ENCODE assay signal across 8 mouse cellular contexts in the genomic region with DNA sequence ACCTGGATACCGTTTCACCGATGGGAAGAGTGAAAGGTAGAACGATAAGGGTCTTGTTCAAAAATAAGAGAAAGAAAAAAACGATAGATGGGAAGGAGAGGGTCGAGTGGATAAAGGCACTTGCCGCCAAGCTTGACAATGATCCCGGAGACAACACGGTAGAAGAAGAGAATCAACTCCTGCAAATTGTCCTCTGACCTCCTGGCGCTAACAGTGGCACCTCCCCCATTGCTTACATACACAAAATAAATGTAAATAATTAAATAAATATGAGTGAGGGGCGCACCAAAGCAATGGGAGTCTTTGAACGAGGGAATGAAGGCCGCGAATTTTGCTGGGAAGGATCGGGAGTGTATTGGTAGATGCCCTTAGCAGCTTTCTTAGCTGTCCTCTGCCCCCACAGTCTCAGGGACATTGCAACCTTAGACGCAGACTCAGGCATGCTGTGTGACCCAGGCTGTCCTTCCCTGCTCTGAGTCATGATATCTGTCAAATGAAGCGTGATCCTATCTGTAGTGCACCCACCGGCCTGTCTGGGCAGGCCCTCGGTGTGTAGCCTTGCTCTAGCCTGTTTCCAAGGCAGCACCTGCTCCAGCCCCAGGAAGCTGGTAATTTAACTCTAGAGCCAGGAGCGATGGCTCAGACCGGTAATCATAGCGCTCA. TPM values are rescaled to one million over a fixed set of nuclear protein-coding genes. Genes with fewer than 3 reads are reported as not detected.
DNase-seq lines count a peak whose midpoint lies in the region; ATAC-seq and TF ChIP-seq lines count a peak whose summit lies in the region.

No protein-coding gene starts in this region.

- no peaks in the 10 kb centered on the region for H3K9me3 ChIP-seq in intestine, embryonic 16.5 days (ENCODE audit: control insufficient read depth, low read length)

- DNase-seq in left cerebral cortex, adult 2 months (ENCODE audit: extremely low spot score in 1 of 2, low spot score in 2 of 2), result no peak
- no peak for DNase-seq in left cerebral cortex, adult 11 months (ENCODE audit: low spot score)
- no peak for DNase-seq in Patski (ENCODE audit: low read depth, low spot score)
- DNase-seq in cerebellum, postnatal 36 days, result peak; percentile 65 to 70

- POLR2A ChIA-PET in Patski (lab: Charles Lee), result interaction anchor here (0.6 to 1.4 kb wide), 4 partner anchors 9 to 961 kb away, joined by 3 to 5 read pairs (median 3); no protein-coding TSS in a partner anchor

- H3K4me3 ChIP-seq in left cerebral cortex, adult 2 months, result peak overlapping the region; percentile 78
- H3K4me3 ChIP-seq in intestine, embryonic 16.5 days (ENCODE audit: low read length), result peak overlapping the region; percentile 73
- H3K4me3 ChIP-seq in olfactory bulb, adult 2 months (ENCODE audit: insufficient read depth, low read depth, low read length), result peak overlapping the region; percentile 52

- TF ChIP-seq CTCF in left cerebral cortex, adult 2 months (IDR thresholded peaks at IDR 0.05), result no peak
- TF ChIP-seq CTCF in Patski (IDR thresholded peaks at IDR 0.05), result no peak
- no peak for TF ChIP-seq CTCF in olfactory bulb, adult 2 months (IDR thresholded peaks at IDR 0.05; ENCODE audit: insufficient read depth, low read depth, low read length)

- TF ChIP-seq POLR2A in olfactory bulb, adult 2 months (IDR thresholded peaks at IDR 0.05; ENCODE audit: insufficient read depth, low read depth, low read length), result no peak

- H3K9ac ChIP-seq in intestine, embryonic 16.5 days (ENCODE audit: low read depth, low read length), result peak overlapping the region; percentile 88

- intact Hi-C loops in left cerebral cortex, adult 2 months (cut with DNase I), result no loop called here

- H3K4me1 ChIP-seq in intestine, embryonic 16.5 days (ENCODE audit: control insufficient read depth, insufficient read depth, low read length), result peaks cover 27% of the 10 kb centered on the region
- H3K4me1 ChIP-seq in olfactory bulb, adult 2 months (ENCODE audit: control insufficient read depth, insufficient read depth, low read length), result peaks cover 21% of the 10 kb centered on the region

- no peaks in the 10 kb centered on the region for H3K36me3 ChIP-seq in intestine, embryonic 16.5 days (ENCODE audit: control insufficient read depth, insufficient read depth, low read length)

- ATAC-seq in Patski, result peak; percentile 29
- 0 out of 2 replicates have a peak, but pooled peaks have one; percentile 1 for ATAC-seq in intestine, embryonic 16.5 days
- no peak for ATAC-seq in granulocyte monocyte progenitor cell, adult 5-6 weeks (replicated peaks; ENCODE audit: poor library complexity, severe bottlenecking)
- ATAC-seq in CD4-positive, CD25-positive, alpha-beta regulatory T cell, adult 4 months, result no peak

- H3K27ac ChIP-seq in left cerebral cortex, adult 2 months, result no peak overlapping the region
- no peak overlapping the region for H3K27ac ChIP-seq in intestine, embryonic 16.5 days (ENCODE audit: low read length)
- H3K27ac ChIP-seq in olfactory bulb, adult 2 months (ENCODE audit: insufficient read depth, low read depth, low read length), result no peak overlapping the region

- 13% methylated on average over 21 of the region's 21 CpGs for WGBS in intestine, embryonic 16.5 days
- 47% methylated on average over 21 of the region's 21 CpGs for WGBS in olfactory bulb, adult 2 months

- in situ Hi-C loops in Patski (cut with MboI; ENCODE audit: low pct_unique_long_range_greater_than_20kb), result no loop called here

- H3K27me3 ChIP-seq in Patski, result no peaks in the 10 kb centered on the region
- H3K27me3 ChIP-seq in intestine, embryonic 16.5 days (replicated peaks; ENCODE audit: control insufficient read depth, insufficient read depth, low read length), result 0 out of 2 replicates have a peak, but pooled peaks cover 2% of the 10 kb centered on the region

- peak overlapping the region; percentile 95 for H3K4me2 ChIP-seq in intestine, embryonic 16.5 days (ENCODE audit: low read depth, low read length)

- CTCF ChIA-PET in Patski (lab: Charles Lee), result no interaction called here

RNA-seq across cellular contexts. Expression of a gene that starts 0.5 kb away (rescaled TPM):
- total RNA-seq in left cerebral cortex, adult 2 months (2021), result 1 to 10 TPM; 3.4 to 3.7 TPM
- polyA plus RNA-seq in Patski (2021), result 17.1 TPM
- polyA plus RNA-seq in intestine, embryonic 16.5 days (2015; fragmentation: Nextera tagmentation; extraction: Ambion mirVana), result 19.0 and 19.6 TPM in 2 replicates
- not detected in 2 replicates for polyA plus RNA-seq in olfactory bulb, adult 2 months (2012; ENCODE audit: insufficient read depth, insufficient read length, low replicate concordance, missing spikeins)
- 28.4 and 30.6 TPM in 2 replicates for total RNA-seq in granulocyte monocyte progenitor cell, adult 5-6 weeks (2014; fragmentation: Nextera tagmentation)
- 10.1 and 10.2 TPM in 2 replicates for total RNA-seq in granulocyte monocyte progenitor cell, adult 5-6 weeks (2017)
- polyA plus RNA-seq in CD4-positive, CD25-positive, alpha-beta regulatory T cell, adult 4 months (2017; shearing (Covaris generic)), result 10 to 100 TPM; 26.1 to 42.4 TPM

Comparison
In these comparisons a context has a peak if more than half of its experiments do, and no peak if none do; other contexts are left out.
1. DNase-seq: peak in cerebellum, postnatal 36 days (2 of 2); none in left cerebral cortex, adult 2 months (0 of 2), left cerebral cortex, adult 11 months (single experiment) and Patski (single experiment).
2. ATAC-seq: peak in Patski (single experiment) and intestine, embryonic 16.5 days (single experiment); none in granulocyte monocyte progenitor cell, adult 5-6 weeks (single experiment) and CD4-positive, CD25-positive, alpha-beta regulatory T cell, adult 4 months (single experiment).
3. RNA of a gene that starts 0.5 kb away (polyA plus RNA-seq): 26.1 to 42.4 TPM in CD4-positive, CD25-positive, alpha-beta regulatory T cell, adult 4 months, 19.0 to 19.6 TPM in intestine, embryonic 16.5 days and 17.1 TPM in Patski (single experiment); not detected in olfactory bulb, adult 2 months; every median in the first group is over 10 times any median in the second.
4. Peak in every context shown above with its lines, with median percentiles within 50 percentile points of each other: H3K4me3 ChIP-seq.